Mouse (Mus musculus) layer of hippocampus, adult 11-12 months (tissue): ENCODE results near the gene Bdkrb2.

Experiments used
- DNase-seq: peaks from one replicate; pipeline ENCODE4 v3.0.0; 2022; ENCODE audit warnings: low spot score

Bdkrb2 gene

DNA sequence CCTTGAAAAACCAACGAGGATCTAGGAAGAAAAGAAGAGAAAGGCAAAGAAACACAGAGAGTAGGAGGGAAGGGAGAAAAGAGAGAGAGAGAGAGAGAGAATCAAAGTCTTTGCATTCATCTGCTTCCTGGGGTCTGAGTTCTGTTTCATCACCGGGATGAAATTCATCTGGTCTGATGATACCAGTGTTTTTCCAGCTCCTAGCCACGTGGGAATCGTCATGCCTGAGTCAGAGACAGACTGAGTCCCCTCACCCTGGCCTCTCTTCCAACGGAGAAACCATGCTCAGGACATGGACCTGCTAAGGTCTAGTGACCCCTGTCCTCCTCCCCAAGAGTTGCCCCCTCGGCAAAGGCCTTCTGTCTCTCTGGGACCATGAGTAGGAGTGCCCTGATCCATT is 16.5 kb upstream of the Bdkrb2 start:
- DNase-seq, result no peak

DNA sequence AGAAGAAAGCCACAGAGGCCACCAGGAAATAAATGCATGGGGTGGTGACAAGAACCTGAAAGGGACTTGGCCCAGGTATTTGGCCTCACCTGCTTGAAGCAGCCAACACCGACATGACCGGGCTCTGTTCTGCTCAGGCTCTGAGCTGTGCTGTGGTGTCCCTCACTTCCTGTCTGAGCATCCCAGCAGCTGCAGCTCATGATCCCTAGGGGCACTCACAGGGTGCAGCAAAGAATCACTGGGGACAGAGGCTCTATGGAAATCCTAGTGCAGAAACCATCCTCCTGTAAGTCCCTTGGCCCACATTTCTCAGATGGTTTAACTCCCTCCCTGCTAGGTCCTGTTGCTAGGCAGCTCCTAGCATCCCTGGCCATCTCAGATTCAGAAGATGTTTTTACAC is 15.9 kb upstream of the Bdkrb2 start:
- no peak for DNase-seq

DNA sequence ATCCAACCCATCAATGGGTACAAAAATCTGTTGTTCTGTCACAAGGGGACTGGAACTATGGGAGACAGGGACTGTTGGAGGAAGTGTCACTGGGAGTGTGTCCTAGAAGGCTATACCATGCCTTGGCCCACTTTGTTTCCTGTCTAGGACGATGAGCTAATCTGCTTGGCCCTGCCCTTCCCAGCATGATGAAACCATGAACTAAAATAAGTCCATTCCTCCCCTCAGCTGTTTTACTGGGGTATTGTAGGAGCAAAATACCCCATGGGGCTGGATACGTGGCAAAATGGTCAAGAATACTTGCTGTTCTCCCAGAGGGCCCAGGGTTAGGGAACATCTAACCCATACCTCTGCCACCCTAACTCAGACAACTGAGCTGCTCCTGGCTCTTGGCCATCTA is 15.0 kb upstream of the Bdkrb2 start:
- DNase-seq, result no peak

DNA sequence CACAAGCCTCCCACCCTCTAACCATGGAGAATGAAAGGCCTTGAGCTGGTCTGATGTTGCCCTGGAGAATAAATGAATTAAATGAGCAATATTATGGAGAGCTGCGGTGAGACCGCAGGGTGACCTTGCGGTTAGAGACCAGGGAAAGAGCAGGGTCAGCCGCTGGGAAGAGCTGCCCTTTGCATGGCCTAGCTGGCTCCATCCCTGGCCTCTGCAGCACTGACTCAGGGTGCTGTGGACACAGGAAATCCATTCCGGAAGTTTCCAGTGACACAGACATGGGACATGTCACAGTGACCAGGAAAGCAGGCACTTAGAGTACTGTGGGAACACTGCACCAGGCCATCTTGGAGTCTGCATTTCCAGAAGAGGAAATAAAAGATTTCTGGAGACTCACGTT is 14.1 kb upstream of the Bdkrb2 start:
- DNase-seq, result no peak

DNA sequence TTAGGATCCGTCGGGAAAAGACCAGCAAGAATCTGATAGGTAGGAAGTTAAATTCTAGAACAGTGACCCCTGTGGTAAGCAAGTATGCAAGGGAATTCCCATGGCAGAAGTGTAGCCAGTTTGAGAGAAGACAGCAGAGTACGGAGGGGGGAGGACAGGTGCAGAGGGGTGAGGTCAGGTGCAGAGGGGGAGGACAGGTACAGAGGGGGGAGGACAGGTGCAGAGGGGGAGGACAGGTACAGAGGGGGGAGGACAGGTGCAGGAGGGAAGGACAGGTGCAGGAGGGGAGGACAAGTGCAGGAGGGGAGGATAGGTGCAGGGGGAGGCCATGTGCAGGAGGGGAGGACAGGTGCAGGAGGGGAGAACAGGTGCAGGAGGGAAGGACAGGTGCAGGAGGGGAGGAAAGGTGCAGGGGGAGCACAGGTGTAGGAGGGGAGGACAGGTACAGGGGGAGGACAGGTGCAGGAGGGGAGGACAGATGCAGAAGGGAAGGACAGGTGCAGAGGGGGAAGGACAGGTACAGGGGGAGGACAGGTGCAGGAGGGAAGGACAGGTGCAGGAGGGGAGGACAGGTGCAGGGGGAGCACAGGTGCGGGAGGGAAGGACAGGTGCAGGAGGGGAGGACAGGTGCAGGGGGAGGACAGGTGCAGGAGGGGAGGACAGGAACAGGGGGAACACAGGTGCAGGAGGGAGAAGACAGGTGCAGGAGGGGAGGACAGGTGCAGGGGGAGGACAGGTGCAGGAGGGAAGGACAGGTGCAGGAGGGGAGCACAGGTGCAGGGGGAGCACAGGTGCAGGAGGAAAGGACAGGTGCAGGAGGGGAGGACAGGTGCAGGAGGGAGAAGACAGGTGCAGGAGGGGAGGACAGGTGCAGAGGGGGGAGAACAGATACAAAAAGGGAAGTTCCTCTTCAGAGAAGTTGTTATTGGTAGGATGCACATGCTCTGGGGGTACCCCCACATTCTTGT is 12.9 kb upstream of the Bdkrb2 start:
- no peak for DNase-seq

DNA sequence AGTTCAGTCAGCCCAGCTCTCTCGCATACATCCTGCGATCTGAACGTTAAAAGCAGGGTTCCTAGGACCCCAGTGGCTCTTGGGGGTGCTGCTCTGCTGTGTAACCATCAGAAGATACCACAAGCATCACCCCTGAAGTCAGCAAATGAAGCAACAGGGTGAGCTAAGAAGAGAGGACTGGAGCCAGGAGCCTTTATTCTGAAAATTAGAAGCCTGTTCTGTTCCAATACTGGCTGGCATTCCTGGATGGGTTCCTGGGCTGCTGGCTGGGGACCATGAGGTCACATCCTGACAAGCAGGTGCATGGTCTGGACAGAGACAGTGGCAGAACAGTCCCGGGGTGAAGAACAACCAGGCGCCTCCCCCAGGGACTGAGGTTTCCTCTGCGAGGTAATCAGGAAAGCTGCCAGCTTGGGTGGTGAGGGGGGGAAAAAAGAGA is 11.5 kb upstream of the Bdkrb2 start:
- DNase-seq, result no peak

DNA sequence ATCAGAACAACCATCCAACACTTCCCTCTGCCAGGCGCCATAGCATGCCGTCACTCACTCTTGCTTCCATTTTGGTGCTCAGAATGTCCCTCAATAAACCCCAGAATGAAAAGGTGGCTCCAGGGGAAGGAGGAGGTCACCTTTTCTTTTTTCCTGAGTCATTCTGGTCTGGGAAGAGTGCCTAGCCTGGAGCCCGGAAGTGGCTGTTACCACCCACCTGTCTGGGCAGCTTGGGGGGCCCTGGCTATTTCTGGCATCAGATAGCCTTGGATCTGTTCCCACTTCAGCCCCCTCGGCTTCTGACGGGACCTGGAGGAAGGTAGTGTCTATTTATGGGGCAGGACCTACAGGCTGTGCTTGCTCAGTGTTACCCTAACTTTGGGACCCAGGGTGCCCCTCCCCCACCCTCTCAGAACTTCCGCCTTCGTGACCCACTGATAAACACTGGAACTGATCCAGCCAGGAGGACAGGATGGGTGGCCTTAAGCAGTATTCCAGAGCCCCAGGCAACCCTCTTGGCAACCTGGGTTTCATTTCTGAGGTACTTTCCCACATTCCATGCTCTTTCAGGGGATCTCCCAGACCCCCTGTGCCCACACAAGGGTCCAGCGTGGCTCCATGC is 8.8 kb upstream of the Bdkrb2 start:
- DNase-seq, result no peak

DNA sequence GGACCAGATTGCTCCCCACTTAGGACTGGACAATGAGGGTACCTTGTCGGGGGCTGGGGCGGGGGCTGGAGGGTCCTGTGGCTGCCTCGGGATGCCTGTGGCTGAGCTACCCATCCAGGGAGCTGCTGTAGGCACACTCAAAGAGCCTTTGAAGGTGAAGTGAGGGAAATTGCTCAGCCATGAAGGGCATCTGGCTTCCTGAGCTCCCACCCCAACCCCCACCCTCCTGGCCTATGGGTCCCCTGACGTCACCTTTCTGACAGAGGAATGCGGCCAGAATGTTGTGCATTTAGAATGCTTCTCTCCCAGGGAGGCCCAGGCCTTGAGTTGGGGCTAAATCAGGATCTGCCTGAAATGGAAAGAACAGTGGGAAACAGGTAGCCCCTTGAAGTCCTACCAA is 7.9 kb upstream of the Bdkrb2 start:
- DNase-seq, result no peak

DNA sequence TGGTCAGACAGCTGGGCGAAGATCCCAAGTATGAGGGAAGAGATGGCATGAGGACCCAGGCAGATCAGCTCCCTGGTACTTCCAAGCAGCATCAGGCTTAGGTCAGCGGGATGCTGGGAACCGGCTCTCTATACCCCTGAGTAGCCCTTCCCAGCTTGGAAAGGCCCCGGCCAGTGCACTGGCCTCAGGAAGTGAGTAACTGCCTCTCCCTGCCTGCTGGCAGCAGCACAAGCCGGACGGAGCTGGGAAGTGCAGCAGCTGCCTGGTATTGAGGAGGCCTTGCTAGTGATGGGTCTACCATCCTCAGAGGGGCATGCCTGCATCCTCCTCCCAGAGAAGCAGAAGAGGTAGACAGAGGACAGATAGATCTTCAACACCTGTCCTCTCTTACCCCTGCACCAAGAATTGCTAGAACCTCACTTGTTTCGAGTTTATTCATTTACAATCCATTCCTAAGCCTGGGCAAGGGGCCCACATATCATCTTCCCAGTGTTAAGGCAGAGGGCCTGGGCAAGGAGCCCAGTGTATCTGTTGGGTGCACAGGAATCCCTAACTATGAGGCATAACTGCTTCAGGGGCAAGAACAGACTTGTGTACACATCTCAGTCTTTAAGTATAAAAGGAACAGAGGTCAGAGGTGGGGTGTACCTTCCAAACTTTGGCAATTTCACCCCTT is 5.6 kb upstream of the Bdkrb2 start:
- no peak for DNase-seq

DNA sequence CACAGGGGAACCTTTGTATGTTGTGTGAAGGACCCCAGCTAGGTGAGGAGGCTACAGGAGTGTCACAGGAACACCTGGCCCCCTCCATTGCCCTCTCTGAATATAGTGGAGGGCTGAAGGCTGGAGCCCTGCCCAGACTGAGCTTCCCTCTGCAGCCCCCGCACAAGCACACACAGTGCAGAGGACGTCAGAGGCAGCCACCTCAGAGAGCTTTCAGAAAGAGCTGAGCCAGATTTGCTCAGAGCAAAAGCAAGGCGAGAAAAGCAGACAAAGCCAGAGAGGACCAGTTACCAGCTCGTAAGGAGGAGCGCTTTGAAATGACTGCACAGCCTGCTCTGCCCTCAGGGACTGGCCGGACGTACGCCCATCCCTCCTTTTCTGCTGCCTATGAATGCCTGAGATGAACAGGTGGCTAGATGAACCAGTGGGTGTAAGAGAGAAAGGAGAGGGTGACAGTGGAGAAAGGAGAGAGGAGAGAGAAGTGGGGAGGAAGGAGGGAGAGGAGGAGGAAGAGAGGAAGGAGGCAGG is 2.0 kb upstream of the Bdkrb2 start:
- DNase-seq, result no peak

DNA sequence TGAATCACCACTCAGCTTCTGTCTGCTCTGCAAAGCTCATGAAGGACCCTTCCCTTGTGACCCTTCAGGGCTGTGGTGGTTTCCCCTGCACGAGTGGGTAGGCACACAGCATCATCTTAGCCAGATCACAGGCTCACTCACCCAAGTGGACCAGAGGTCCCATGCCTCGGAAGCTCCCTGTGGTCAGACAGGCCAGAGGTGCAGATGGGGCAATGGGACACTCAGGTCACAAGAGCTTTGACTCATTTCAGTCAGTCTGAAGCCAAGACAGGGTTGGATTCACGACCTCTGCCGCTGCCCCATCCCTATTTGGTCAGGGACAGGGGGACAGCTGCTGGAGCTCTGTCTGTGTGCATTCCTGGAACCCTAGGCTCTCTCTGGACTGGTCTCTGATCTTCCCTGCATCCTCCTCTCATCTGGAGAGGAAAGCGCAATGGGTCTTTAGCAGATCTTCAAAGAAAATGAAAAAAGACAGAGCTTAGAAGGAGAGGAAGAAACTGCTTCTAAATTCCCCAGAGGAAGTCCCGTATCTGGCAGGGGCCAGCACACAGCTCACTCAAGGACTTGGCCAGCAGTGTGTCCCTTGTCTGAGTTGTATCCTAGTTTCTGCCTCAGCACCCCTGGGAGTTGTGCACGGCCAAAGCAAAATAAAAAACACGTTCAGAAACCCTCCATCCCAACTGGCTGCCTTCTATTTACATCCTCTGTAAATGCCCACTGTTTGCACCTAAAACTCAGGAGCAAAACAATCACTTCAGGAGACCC is 788 bp upstream of the Bdkrb2 start:
- no peak for DNase-seq

DNA sequence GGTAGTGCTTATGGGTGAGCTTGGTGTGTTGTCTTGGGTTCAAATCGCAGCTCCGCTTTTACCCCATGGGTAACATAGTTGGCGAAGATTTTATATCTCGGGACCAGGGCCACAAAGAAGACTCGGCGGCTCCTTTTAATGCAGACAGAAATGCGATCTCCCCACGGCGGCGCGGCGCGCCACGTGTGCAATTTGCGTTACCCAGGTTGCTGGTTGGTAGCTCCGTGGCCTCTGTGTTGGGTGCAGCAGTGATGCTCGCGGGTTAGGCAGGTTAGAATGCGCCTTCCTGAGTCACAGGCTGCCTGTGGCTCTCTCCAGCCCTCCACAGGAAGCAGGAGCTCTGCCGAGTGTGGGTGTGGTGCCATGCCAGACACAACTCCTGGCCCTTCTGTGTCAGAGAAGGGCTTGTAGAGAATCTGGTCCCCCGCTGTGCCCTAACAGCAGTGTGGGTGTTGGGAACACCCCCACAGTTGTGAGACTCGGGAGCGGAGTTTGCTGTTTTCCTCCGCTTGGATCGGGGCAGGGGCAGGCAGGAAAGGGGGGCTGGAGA is 775 bp downstream of the Bdkrb2 start:
- DNase-seq, result no peak

DNA sequence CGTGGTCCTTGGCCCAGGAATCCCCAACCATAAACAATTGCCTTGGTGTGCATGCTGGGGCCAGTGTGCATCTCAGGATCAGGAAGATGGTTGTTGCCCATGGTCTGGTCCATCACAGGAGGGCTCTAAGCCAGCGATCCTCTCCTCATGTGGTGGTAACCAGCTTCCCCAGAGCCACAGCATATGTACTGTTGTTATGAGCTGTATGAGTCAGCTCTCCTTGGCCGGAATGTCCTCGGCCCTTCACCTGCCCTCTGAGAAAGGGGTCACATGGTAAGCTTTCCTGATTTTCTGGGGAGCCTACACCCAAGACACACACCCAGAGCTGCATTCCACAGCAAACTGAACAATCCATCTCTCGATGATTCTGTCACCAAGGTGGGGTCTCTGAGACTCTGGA is 2.2 kb downstream of the Bdkrb2 start:
- DNase-seq, result no peak

DNA sequence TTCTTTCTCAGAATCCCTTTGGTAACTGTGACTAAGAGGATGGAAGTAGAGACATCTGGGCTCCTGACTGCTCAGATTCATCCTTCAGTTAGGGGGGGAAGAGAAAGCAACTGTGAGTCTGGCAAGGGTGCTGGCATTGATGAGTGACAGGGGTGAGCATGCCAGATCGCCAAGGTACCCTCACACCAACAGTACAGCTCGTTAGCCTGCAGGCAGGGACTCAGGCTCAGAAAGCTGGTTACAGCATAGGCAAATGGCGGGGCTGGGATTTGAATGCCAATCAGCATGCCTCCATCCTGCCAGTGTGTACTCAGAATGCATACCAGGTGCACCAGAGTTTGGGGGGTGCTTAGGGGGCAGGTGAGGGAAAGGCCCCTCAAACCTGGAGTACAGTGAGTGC is 8.8 kb downstream of the Bdkrb2 start:
- no peak for DNase-seq

DNA sequence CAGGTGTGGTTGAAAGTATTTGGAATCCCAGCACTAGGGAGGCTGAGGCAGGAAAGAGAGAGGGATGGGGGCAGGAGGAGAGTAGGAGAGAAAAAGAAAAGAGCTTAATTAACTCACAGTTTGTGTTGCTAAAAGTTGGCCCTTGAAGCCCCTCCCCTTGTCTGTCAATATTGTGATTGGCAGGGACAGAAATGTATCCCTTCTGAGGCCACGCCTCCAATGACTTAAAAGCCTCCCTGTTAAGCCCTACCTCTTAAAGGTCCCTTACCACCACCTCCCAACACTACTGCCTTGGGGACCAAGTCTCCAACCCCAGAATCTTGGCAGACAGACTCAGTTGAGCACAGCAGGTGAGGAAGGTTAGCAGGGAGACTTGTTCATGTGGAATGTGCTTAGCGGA is 9.6 kb downstream of the Bdkrb2 start:
- no peak for DNase-seq

DNA sequence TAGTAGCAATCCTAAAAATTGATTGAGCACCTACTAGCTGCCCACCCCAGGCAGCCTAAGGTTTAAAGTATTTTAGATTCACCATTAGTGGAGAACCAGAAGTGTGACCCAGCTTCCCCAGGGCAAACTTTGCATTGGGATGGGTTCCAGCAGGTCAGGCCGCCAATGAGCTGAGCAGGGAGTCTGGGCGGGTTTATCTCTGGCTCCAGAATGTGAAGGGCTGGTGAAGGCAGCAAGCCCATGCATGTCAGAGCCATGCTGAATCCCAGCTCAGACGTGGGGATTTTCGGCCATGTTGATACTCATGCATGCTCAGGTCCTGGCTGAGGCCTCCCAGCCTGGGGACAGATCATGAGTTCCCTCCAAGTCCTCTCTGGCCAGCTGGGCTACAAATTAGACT is 11.3 kb downstream of the Bdkrb2 start:
- no peak for DNase-seq

DNA sequence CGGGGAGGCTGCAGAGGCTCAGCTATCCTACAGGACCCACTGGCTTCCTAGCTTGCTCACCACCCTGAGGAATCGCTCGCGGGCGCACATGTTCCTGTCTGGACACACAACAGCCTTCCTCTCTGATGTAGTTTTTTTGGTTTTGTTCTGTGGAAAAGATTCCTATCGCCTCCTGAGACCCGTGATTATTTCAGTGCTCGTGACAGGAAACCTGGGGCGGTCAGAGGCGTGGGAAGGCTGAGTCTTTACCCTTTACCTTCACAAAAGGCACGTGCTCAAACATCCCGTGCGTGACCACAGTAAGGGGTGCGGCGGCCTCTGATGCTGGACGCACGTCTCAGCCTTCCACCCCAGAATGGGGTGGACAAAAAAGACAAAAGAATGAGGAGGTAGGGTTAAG is 17.5 kb downstream of the Bdkrb2 start:
- DNase-seq, result no peak

DNA sequence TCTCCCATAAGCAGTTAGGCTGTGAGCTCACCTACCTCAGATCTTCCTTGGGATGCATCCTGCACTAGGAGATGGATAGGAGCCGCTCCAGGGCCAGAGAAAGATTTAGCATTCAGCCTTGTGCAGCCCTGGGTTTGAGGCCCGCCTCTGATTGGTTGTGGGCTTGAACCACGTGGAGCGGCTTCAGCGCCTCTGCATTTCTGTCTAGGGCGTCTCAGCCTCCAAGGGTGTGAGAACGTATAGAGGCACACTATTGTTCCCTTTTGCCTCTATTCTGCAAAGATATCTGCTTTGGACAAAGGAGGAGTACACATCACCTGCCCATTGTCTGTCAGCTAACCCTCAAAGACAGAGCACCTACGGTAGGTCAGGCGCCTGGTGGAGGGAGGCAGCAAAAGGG is 19.5 kb downstream of the Bdkrb2 start:
- no peak for DNase-seq

DNA sequence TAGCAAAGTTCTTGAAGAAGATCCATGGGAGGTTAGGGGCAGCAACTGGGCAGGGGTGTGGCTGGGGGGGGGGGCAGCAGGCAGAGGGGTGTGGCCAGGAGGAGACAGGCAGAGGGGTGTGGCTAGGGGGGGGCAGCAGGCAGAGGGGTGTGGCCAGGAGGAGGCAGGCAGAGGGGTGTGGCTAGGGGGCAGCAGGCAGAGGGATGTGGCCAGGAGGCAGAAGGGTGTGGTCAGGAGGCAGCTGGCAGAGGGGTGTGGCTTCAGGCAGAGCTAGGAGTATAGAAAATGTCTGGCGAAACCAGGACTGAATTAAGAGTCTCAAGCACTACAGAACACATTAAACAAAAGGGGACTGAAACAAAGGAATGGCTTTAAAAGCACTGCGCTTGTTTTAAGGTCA is 20.5 kb downstream of the Bdkrb2 start:
- DNase-seq, result no peak

DNA sequence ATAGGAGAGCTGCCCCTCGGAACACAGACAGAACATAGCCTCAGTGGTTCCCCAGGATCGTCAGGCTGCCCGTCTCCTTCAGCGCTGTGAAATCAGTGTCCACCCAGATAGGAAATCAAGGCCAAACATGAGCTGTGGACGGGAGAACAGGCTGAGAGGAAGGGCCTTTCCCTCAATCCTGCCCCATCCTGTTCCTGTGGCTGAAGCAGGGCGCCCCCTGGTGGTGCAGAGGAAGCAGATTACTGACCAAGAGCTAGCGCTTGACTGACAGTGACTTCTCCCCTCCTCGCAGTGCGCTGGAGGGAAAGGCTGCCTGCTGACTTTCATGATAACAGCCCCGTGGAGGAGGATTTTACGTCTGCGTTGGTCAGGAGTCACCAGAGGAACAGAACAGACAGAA is 21.8 kb downstream of the Bdkrb2 start:
- peak; percentile 75 for DNase-seq

DNA sequence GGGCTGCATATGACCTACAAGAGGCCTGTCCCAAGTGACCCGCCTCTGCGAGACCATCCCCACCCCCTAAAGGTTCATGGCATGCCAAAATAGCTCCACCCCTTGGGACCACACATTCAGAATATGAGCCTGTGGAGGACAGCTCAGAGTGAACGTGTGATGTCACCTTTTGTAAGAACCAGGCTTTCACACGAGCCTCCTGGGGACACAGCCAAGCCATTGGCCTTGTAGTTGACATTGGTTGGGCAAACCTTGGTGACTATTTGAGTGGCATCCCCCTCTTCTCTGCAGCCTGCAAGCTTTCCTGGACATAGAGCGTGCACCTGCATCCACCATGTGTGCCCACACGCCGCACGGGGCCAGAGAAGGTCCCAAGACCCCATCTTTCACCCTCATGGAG is 24.5 kb downstream of the Bdkrb2 start:
- no peak for DNase-seq

DNA sequence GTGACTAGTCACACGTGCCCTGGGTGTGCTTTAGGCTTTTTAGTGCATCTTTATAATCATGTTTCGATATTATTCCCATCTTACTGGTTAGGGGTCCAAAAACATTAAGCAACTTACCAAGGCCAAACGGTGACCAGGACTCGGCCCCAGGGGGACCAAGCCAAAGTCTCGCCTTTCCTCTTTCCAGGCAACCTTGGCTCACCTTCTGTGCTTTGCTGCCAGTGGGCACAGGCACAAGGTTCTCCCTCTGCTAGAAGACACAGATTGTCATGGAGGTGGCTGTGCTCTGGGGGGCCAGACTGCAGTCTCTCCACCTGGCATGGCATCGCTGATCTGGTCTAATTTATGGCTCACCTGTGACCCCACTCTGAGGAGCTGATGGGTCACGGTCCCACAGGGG is 27.8 kb downstream of the Bdkrb2 start:
- no peak for DNase-seq
